Mouse (Mus musculus) frontal cortex, postnatal 36 days (tissue): ENCODE results near the gene Tox2.

Source experiments
- DNase-seq, 2 experiments: peaks; one replicate each; pipeline ENCODE4 v3.0.0; 2022; ENCODE audit warnings: low spot score in 2 of 2

Tox2 gene

DNA sequence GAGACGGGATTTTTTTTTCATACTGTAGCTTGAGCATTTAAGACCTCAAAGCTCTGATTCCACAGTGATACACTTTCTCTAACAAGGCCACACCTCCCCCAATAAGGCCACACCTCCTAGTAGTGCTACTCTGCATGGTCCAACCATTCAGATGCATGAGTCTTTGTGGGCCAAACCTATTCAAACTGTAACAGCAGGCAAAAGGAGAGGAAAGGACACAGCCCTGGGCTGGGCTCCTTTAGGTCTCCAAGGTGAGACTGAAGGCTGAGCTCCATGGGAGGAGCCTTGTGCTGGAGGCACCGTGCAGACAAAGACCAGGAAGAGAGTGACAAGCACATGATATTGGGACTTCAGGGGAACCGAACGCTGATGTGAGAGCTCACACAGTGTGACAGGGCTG is 114.4 kb downstream of the Tox2 start:
- DNase-seq = no peak

- DNase-seq = no peak
Measured at GRCm38 (mm10) chr2:163318777-163319176, 115.9 kb downstream of the Tox2 start.

DNA sequence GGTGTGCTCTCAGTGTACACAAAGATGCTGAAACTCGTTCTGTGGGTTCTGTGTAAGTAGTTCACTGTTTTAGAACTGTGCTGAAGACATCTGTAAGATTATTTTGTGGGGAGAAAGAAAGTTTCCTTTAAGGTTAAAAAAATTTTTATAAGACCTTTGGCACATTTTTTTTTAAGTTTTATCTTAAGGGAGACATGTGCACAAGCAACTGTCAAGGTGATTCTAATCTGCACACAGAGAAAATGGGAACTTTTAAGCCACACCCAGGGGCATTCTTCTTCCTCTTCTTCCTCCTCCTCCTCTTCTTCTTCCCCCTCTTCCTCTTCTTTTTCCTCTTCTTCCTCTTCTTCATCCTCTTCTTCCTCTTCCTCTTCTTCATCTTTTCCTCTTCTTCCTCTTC is 120.2 kb downstream of the Tox2 start:
- DNase-seq = no peak

DNA sequence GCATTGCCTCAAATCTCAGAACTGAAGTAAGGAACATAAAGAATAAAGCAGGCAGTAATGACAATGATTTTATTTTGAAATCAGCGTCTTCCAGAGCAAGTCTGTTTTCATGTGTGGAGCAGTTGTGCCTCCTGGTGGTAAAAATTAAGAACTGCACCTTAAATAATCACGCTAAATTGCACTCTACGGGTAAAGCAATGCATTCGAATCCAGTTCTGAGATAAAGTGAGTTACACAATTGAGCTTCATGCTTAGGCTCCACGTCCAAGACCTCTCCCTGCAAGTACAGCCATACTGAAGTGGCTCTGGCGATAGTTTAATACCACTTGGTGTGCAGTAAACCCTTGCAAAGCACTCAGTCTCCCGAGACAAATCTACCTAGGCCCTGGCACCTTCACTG is 127.8 kb downstream of the Tox2 start:
- peak; percentile 45 to 83 for DNase-seq

DNA sequence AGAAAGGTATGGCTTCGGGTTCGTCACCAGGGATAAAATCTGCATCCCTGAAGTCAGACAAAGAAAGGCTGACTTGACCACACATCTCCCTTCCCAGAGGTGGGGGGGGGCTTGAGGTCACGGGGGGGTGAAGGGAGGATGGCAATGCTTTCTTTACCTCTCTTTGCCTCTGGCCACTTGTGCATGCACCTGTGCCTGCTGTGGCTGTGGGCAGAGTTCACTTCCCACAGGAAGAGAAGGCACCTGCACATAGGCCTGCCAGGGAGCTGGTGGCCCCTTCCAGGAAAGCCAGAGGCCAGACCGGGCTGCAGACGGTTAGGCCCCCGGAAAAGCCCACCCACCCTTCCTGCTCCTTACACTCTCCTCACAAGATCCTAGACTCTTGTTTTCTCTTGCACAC is 128.5 kb downstream of the Tox2 start:
- DNase-seq = no peak

DNA sequence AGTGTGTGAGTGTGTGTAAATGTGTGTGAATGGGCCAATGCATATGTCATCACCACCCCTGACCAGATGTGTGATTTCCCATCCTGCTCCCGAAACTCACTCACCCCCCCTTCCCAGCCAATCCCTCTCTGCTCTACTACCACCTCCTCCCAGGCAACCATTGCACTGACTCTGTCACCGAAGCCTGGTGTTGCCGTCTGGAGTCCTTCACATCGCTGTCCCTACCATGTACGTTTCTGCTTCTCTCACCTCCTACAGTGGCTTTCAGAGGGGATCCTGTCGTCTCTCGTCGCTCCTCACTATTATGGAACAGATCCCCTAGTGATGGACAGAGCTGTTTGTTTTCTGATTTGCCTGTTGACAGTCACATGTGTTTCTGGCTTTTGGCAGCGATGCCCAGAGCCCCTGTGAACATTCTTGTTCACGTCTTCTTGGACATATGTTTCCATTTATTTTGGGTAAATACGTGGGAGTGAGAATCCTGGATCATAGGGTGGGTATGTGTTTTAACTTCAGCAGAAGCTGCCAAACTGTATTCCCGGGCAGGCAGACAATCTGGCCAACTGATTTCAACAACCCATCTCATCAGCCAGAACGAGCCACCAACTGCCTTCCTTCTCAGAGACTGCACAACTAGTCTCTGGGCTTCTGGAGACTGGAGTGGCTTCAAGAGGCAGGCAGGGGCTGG is 129.6 kb downstream of the Tox2 start:
- DNase-seq = peak; percentile 64 to 72

DNA sequence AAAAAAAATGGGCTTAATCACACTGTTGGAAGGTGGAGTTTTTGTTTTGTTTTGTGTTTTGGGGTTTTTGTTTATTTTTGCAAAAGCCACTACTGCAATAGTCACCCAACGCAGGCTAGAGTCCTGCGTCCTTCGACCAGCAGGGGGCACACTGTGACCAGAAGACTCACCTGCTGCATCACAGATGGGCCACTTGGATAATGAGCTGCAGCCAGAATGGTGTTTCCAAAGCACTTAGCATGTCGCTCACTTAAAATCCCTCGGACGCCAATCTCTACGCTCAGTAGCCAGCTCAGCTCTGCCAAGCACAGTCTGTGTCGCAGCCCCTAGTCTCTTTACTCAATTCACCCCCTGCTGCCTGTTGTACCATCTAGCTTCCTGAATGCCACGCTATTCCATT is 137.3 kb downstream of the Tox2 start:
- DNase-seq = peak; percentile 24 to 60

GRCm38 (mm10) chr2:163343671-163344070 is 140.7 kb downstream of the Tox2 start:
- DNase-seq = peak in 1 of 2 experiments; percentile 22

GRCm38 (mm10) chr2:163344976-163345660 is 142.2 kb downstream of the Tox2 start:
- DNase-seq = no peak

- DNase-seq = no peak
Measured at GRCm38 (mm10) chr2:163346497-163346896, 143.6 kb downstream of the Tox2 start.

GRCm38 (mm10) chr2:163347517-163348184 is 144.7 kb downstream of the Tox2 start:
- no peak for DNase-seq

GRCm38 (mm10) chr2:163348677-163349076 is 145.8 kb downstream of the Tox2 start:
- no peak for DNase-seq

DNA sequence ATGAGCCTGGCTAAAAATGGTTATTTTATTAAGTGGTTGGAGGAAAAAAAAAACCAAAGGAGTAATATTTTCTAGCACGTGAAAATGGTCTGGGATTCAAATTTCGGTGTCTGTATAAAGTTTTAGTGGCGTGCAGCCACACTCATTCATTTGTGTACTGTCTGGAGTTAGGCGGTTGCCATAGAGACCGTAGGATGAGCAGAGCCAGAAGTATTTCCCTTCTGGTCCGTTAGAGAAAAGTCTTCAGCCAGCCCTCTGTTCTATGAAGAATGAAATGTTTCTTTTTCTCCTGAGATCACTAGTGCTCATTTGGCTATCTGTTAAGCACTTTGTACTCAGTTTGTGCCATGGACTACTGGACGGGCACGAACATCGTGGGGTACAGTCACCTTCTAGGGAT is 146.5 kb downstream of the Tox2 start:
- peak; percentile 14 to 52 for DNase-seq

GRCm38 (mm10) chr2:163350443-163350842 is 147.5 kb downstream of the Tox2 start:
- no peak for DNase-seq

- no peak for DNase-seq
Measured at GRCm38 (mm10) chr2:163353731-163354130, 150.8 kb downstream of the Tox2 start.

GRCm38 (mm10) chr2:163355666-163356065 is 152.7 kb downstream of the Tox2 start:
- no peak for DNase-seq

DNA sequence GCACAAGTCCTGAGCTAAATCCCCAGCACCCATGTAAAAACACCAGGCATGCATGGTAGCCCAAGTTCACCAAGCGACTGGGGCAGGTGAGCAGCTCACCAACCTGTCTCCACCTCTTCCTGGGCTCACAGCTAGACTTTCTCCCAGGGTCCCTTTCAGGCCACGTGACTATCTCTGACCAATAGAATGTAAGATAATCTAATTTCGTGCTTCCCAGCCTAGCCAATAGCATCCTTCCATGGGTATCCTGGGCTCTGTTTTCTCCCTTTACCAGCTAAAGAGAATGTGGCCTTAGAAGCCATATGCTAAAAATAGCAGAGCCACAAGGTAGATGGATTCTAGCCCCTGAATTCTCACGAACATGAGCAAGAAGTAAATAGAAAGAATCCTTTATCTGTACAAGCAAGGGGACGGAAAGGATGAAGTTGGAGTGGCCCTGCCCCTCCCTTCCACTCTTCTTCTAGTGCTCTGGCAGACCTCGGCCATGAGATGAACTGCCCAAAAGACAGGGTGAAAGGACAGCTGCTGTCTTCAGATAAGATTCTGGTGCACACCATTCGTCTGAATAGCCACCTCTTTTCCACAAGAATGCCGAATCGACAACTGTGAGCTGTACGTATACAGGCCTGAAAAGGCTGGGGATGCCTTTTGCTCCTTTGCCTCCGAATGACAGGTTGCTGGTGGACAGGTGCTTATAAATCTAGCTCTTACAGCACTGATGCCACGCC is 153.4 kb downstream of the Tox2 start:
- DNase-seq = no peak

DNA sequence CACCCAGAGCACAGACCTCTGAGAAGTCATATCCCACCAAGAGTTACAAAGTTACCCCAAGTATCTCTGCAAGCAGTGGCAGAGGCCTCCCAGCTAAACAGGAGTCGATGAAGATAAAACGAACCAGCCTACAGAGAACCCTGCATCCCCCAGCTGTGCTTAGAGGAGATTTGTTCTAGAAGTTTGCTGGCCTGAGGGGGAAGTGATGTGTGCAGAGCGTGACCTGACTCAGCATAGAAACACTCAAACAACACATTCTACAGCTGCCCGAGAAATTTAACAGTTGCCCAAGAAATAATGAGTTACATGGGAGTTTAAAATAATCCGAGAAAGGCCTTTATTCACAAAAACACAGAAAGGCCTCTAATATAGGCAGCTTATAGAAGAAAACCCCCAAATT is 155.7 kb downstream of the Tox2 start:
- DNase-seq = no peak

- no peak for DNase-seq
Measured at GRCm38 (mm10) chr2:163359253-163359652, 156.3 kb downstream of the Tox2 start.

- no peak for DNase-seq
Measured at GRCm38 (mm10) chr2:163360858-163361623, 158.1 kb downstream of the Tox2 start.
